Mouse (Mus musculus) erythroblast, embryonic 14.5 days (primary cell): Measurements from ENCODE around the gene Tstd1.

Experiments used
- GATA1 ChIP-seq: IDR thresholded peaks from 2 replicates; pipeline ENCODE4 v1.6.1; 2012; ENCODE audit warnings: low read length, inconsistent platforms, mixed read lengths
- TAL1 ChIP-seq: IDR thresholded peaks from 3 replicates; pipeline ENCODE4 v1.6.1; 2012; ENCODE audit warnings: low read length, inconsistent platforms, mixed read lengths

DNA sequence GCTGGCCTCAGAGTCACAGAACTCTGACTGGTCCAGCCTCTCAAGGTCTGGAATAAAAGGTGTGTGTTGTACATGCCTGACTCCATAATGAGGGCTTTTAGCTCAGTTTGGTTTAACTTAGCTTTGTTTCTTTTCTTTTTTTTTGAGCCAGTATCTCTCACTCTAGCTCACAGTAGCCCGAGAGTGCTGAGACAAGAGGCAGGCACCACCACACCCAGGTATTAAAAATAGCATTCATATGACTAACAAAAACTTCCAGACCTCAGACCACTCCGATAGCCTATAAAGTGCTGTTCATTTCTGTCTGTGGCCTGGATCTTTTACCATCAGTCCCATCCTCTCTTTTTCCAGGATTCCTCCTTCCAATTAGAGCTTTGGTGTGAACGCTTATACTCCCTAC is 51.0 kb downstream of the Tstd1 start:
- TF ChIP-seq TAL1 (no peak), GATA1 (no peak)
